Mouse (Mus musculus) common myeloid progenitor, adult 5-6 weeks (primary cell): ENCODE results near the gene Gpcpd1. TPM values are rescaled to one million over a fixed set of nuclear protein-coding genes. Genes with fewer than 3 reads are reported as not detected.

Experiments used
- ATAC-seq: replicated peaks from 2 replicates; pipeline ENCODE4 v1.8.0; 2016; ENCODE audit warnings: low read depth, mild to moderate bottlenecking, moderate TSS enrichment, inconsistent platforms; ENCODE audit not compliant: poor library complexity, severe bottlenecking
- total RNA-seq: library from RNA; stranded (forward); fragments of 200-1000, 187-1606 nt; gene quantifications from 2 replicates; pipeline ENCODE4 v1.2.3, GENCODE M21; 2017

The Gpcpd1 gene
- total RNA-seq, 1 experiment from 2014 or later: 29.5 TPM

DNA sequence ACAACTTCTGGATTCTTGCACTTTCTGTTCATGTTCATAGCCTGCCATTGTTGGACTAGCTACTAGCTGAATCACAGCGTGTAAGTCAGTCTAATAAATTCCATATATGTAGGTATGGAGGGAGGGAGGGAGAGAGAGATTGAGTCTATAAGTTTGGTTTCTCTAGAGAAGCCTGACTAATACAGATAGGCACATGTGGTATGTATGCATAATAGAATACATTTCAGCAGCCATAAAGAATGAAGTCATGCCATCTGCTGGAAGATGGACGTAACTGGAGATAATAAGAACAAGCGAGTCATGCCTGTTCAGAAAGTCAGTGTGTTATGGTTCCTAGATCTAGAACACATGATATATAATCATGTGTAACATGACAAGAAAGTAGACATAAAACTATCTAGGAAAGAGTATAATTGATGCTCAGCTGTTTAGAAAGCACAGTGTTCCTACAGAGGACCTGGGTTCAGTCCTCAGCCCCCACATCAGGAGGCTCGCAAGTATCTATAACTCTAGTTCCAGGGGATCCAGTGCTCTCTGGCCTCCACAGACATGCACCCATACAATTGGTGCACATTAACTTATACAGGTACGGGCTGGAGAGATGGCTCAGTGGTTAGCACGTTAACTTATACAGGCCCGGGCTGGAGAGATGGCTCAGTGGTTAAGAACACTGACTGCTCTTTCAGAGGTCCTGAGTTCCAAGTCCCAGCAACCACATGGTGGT lies 90.0 kb downstream of the Gpcpd1 start:
- peak; percentile 88 for ATAC-seq

GRCm38 (mm10) chr2:132493184-132493583 lies 94.3 kb downstream of the Gpcpd1 start:
- ATAC-seq: no peak

DNA sequence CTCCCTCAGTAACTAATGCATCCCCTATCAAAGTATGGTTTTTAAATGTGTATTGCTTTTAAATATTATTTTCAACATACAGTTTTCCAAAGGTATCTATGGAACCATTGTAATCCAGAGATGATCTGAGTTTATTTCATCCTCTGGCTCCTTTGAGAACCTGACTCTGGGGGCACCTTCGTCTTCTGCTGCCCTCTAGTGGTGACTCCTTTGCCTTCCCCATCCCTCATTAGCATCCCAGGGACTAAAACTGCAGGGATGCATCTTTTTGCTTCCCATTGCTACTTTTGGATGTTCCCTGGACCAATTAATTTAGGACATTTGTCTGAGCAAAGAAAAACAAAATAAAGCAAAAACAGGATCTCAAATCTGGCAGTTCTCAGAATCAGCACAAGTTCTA lies 102.1 kb downstream of the Gpcpd1 start:
- ATAC-seq: peak; percentile 65; the same call in 1 of the 2 replicates

GRCm38 (mm10) chr2:132481547-132481946 lies 106.0 kb downstream of the Gpcpd1 start:
- ATAC-seq: peak; percentile 83

Other genes with a start within 250 kb of the Gpcpd1 start
- not detected in 2 replicates for gene Prokr2, start 202.3 kb downstream of the Gpcpd1 start, total RNA-seq
- 2.4 and 5.5 TPM in 2 replicates for gene Shld1, start 99.2 kb upstream of the Gpcpd1 start, total RNA-seq
- 0.91 TPM in 1 of 2 replicates, not detected in the other for gene Chgb, start 193.5 kb upstream of the Gpcpd1 start, total RNA-seq
- gene Trmt6, start 228.3 kb upstream of the Gpcpd1 start, total RNA-seq: 48.9 and 60.8 TPM in 2 replicates
- 17.0 and 23.1 TPM in 2 replicates for gene Mcm8, start 228.4 kb upstream of the Gpcpd1 start, total RNA-seq